Comparison of ENCODE assay signal across 10 mouse cellular contexts in genomic region chr12:79990751-79991150, GRCm38 (mm10).
DNase-seq lines count a peak whose midpoint lies in the region; ATAC-seq lines count a peak whose summit lies in the region.
"Had no signal": no experiment of that assay in that cellular context is flagged by ENCODE, and none has a peak within 500 bp of the region (broad histone marks: within the 10 kb centered on the region; RNA-seq: fewer than 3 reads in every experiment).

No protein-coding gene starts in this region.

- H3K9me3 ChIP-seq in heart, embryonic 15.5 days (replicated peaks): no peaks in the 10 kb centered on the region
- H3K9me3 ChIP-seq in forebrain, embryonic 15.5 days: no peaks in the 10 kb centered on the region
- no peaks in the 10 kb centered on the region for H3K9me3 ChIP-seq in midbrain, embryonic 11.5 days (ENCODE audit: control insufficient read depth, low read length)

- no peak overlapping the region for H3K9ac ChIP-seq in heart, embryonic 15.5 days
- no peak overlapping the region for H3K9ac ChIP-seq in forebrain, embryonic 15.5 days (replicated peaks)
- 0 out of 2 replicates have a peak overlapping the region, but pooled peaks have one; percentile 26 for H3K9ac ChIP-seq in midbrain, embryonic 11.5 days (ENCODE audit: low read length)

- no peak for DNase-seq in heart, postnatal 10 days
- peak; percentile 51 for DNase-seq in NIH3T3 (ENCODE audit: low read depth)
- no peak for DNase-seq in midbrain, embryonic 11.5 days (ENCODE audit: low spot score, missing footprints)
- no peak for DNase-seq in natural killer cell, adult 2 months (ENCODE audit: low spot score in 2 of 2)
- DNase-seq in lung, adult 18-20 months: no peak
- DNase-seq: adrenal gland, adult 8-10 months; lung, adult 2 months had no signal

- 66% methylated on average over 4 of the region's 4 CpGs for WGBS in heart, embryonic 15.5 days
- 23% methylated on average over 4 of the region's 4 CpGs for WGBS in forebrain, embryonic 15.5 days
- WGBS in midbrain, embryonic 11.5 days: 44% methylated on average over 4 of the region's 4 CpGs

- ATAC-seq in heart, embryonic 15.5 days (replicated peaks; ENCODE audit: insufficient number of reproducible peaks, insufficient read depth, low FRiP score, low read depth): no peak
- ATAC-seq in forebrain, embryonic 15.5 days (replicated peaks): peak; percentile 60
- ATAC-seq in midbrain, embryonic 11.5 days (ENCODE audit: low FRiP score): no peak
- no peak for ATAC-seq in megakaryocyte progenitor cell, adult 5-6 weeks (replicated peaks; ENCODE audit: poor library complexity)

- no peak overlapping the region for H3K4me3 ChIP-seq in heart, embryonic 15.5 days
- no peak overlapping the region for H3K4me3 ChIP-seq in forebrain, embryonic 15.5 days
- H3K4me3 ChIP-seq in midbrain, embryonic 11.5 days (ENCODE audit: low read depth, low read length): no peak overlapping the region

- intact Hi-C loops in heart, postnatal 10 days (cut with DNase I): no loop called here

- peaks cover 70% of the 10 kb centered on the region for H3K4me1 ChIP-seq in heart, embryonic 15.5 days (replicated peaks)
- peaks cover 25% of the 10 kb centered on the region for H3K4me1 ChIP-seq in forebrain, embryonic 15.5 days
- peaks cover 10% of the 10 kb centered on the region; the same call in 1 of the 2 replicates for H3K4me1 ChIP-seq in midbrain, embryonic 11.5 days (ENCODE audit: control insufficient read depth, insufficient read depth, low read length)

- no peaks in the 10 kb centered on the region for H3K36me3 ChIP-seq in heart, embryonic 15.5 days
- no peaks in the 10 kb centered on the region for H3K36me3 ChIP-seq in forebrain, embryonic 15.5 days
- no peaks in the 10 kb centered on the region for H3K36me3 ChIP-seq in midbrain, embryonic 11.5 days (ENCODE audit: control insufficient read depth, insufficient read depth, low read length)

- no peaks in the 10 kb centered on the region for H3K27me3 ChIP-seq in heart, embryonic 15.5 days
- no peaks in the 10 kb centered on the region for H3K27me3 ChIP-seq in forebrain, embryonic 15.5 days
- H3K27me3 ChIP-seq in midbrain, embryonic 11.5 days (ENCODE audit: control insufficient read depth, insufficient read depth, low read length): no peaks in the 10 kb centered on the region

- no peak overlapping the region for H3K4me2 ChIP-seq in heart, embryonic 15.5 days
- H3K4me2 ChIP-seq in forebrain, embryonic 15.5 days (replicated peaks): no peak overlapping the region
- no peak overlapping the region for H3K4me2 ChIP-seq in midbrain, embryonic 11.5 days

- H3K27ac ChIP-seq in heart, embryonic 15.5 days: peak overlapping the region; percentile 2
- H3K27ac ChIP-seq in forebrain, embryonic 15.5 days (replicated peaks): peak overlapping the region; percentile 55
- 0 out of 2 replicates have a peak overlapping the region, but pooled peaks have one; percentile 4 for H3K27ac ChIP-seq in midbrain, embryonic 11.5 days (ENCODE audit: low read depth, low read length)

Comparison
In these comparisons a context has a peak if more than half of its experiments do, and no peak if none do; other contexts are left out.
1. H3K27ac ChIP-seq: peak in every context shown above with its lines; median percentile 55 in forebrain, embryonic 15.5 days; 4 in midbrain, embryonic 11.5 days; 2 in heart, embryonic 15.5 days.